Mouse (Mus musculus): ENCODE data around the gene Deaf1. TPM values are rescaled to one million over a fixed set of nuclear protein-coding genes. Genes with fewer than 3 reads are reported as not detected.
A peak's percentile ranks its signal among the peaks of the same experiment; 100 is the strongest.

Deaf1 gene
- total RNA-seq, 2 experiments from 2014 or later: 220 to 227 TPM

DNA sequence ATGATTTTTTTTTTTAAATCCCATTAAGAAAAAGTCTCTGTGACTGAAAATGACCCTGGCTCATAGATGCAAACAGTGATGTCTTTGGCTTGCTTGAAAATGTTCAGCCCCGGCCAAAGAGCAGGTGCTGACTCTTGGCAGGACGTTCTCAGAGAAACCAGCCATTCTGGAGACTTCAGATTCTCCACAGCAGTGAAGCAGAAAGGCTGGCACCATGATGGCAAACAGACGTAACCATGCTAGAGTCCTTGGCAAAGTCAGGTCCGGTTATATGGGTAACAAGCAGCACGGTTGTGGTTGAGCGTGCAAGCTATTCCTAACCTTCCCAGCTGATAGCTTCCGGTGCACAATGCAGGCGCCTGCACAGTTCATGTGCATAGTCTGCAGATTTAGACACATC is 28.3 kb downstream of the Deaf1 start:
- DNase-seq (ENCODE audit: low spot score in 2 of 2): no peak

DNA sequence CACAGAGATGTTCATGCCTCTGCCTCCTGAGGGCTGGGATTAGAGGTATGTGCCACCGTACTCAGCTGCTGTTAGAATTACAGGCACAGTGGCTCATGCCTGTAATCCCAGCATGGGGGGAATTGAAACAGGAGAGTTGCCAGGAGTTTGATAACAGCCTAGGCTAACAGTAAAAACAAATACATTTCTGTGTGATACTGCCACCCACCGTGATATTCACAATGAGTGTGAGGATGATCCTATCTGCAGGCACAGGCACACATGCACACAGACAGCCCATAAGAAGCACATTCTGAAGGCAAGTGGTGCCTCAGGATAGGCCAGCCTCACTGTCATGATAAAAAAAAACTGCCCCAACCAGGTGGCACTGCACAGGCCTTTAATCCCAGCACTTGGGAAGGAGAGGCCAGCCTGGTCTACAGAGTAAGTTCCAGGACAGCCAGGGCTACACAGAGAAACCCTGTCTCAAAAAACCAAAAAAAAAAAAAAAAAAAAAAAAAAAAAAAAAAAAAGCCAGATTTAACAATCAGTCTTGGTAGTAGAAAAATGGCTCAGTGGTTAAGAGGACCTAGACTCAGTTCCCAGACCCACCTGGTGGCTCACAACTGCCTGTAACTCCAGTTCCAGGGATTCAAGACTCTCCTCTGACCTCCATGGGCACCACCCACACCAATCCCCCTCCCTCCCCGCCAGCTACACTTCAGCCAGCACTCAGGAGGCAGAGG is 29.4 kb downstream of the Deaf1 start:
- DNase-seq (ENCODE audit: low spot score in 2 of 2): no peak

DNA sequence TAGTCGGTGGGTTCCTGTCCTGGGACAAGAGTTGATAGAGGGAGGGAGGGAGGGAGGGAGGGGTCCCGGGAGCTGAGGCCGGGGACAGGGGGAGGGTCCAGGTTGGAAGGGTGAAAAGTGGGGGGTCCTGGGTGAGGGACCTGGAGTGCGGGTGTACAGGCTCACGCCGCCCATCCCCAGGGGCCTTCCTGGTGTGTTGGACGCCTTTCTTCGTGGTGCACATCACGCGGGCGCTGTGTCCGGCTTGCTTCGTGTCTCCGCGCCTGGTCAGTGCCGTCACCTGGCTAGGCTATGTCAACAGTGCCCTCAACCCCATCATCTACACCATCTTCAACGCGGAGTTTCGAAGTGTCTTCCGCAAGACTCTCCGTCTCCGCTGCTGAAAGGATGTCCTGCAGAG is 33.0 kb downstream of the Deaf1 start:
- no peak for DNase-seq (ENCODE audit: low spot score in 2 of 2)

DNA sequence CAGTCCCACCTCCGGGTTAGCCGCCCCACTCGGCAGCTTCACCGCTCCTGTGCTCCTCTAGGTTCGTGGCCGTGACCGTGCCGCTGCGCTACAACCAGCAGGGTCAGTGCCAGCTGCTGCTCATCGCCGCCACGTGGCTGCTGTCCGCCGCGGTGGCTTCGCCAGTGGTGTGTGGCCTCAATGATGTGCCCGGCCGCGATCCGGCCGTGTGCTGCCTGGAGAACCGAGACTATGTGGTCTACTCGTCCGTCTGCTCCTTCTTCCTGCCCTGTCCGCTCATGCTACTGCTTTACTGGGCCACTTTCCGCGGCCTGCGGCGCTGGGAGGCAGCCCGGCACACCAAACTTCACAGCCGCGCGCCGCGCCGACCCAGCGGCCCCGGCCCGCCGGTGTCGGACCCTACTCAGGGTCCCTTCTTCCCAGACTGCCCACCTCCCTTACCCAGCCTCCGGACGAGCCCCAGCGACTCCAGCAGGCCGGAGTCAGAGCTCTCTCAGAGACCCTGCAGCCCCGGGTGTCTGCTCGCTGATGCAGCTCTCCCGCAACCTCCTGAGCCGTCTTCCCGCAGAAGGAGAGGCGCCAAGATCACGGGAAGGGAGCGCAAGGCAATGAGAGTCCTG is 33.5 kb downstream of the Deaf1 start:
- no peak for DNase-seq (ENCODE audit: low spot score in 2 of 2)

DNA sequence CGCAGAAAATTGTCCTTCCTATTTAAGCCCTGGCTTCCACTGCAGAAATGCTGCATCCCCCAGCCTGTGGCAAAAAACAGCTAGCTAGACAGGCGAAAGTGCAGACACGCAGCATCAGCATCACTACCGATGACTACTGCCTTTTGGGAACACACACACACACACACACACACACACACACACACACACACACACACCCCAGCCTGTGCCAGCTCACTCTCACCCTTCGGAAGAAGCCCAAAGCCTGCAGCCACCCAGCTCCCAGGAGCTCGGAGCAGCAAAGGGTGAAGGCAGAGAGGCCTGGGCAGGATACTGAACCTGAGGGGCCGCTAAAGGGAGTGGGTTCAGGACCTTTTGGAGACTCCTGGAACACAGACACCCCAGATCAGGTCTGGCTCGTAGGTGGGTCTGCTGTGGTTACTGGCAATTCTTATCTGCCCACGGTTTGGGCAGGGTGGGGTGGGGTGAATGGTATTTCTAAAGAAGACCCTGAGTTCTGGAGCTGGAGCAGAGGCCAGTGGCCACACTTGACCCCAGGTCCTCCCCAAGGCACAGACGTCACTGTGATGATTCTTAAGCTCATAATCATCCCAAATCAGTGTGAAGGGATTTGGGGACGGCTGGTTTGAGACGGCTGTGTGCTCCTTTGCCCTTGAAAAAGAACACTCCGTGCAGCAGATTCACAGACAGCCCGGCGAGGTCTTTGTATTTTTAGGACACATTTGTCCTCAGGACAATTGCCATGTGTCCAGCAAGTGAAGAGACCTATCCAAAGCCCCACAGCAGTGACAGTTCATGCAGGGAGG is 34.7 kb downstream of the Deaf1 start:
- no peak for DNase-seq (ENCODE audit: low spot score in 2 of 2)

DNA sequence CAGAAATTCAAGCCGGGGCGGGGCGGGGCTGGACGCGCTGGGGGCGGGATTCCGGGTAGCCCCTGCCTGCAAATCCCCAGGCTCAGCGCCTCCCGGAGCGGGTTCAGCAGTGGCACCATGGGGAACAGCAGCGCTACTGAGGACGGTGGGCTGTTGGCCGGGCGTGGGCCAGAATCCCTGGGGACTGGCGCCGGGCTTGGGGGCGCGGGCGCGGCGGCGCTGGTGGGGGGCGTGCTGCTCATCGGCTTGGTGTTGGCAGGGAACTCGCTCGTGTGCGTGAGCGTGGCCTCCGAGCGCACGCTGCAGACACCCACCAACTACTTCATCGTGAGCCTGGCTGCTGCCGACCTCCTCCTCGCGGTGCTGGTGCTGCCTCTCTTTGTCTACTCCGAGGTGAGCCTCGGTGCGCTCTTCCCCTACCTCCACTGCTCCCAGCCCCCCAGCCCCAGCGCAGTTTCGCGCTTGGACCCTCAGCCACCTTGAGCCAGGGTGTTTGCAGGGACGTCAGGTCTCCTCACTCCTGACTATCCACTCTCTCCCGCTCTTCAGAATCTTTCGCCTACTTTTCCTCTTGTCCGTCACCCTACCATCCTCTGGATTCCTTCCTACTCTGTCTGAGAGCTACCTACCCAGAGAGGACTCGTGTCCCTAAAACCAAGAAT is 35.4 kb downstream of the Deaf1 start, which contains the start of gene Drd4:
Drd4 (plus strand) TSS at position 86 of the 662 bp plus-strand sequence.
- DNase-seq (ENCODE audit: low spot score in 2 of 2): peak; percentile 21 to 47

DNA sequence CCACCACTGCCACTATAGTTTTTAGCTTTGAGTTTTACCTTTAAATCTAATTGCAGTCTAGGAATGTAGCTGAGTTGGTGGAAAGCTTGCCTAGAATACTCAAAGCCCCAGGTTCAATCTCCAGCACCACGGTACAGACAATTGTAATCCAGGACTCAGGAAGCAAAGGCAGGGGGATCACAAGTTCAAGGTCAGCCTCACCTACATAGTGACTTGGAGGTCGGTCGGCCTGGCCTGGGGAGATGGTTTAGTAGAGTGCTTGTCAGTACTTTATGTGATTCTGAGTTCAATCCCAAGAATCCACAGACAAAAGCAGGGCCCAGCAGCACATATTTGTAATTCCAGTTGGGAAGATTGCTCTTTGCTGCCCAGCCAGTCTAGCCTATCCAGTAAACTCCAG is 39.4 kb downstream of the Deaf1 start:
- no peak for DNase-seq (ENCODE audit: low spot score in 2 of 2)

DNA sequence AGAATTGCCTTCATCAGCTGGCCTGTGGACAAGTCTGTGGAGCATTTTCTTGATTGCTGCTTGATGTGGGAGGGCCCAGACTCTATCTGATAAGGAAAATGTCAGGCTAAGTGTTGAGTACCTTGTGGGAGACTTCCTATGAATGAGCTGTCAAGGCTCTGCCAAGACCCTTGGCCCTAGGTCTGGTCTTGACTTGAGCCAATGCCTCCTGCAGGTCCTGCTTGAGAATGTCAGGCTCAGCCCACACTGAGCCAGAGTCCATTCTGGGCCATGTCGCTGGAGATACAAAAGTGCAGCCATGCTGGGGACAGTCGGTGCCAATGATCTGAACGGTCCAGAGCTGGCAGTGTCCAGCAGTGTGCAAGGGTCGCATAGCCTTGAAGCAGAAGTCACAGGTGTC is 44.7 kb downstream of the Deaf1 start:
- no peak for DNase-seq (ENCODE audit: low spot score in 2 of 2)

DNA sequence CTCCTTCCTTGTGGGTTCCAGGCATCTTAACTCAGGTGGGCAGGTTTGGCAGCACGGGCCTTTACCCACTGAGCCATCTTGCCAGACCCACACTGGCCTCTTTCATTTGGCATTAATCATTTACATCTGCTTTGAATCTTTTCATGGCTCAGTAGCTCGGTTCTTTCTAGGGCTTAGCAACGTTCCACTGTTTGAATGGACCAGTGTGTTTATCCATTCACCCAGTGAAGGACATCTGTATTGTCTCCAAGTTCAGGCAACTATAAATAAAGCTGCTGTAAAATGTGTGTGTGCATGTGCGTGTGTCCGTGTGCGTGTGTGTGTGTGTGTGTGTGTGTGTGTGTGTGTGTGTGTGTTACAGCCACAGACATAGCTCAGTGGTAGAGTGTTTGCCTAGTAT is 46.0 kb downstream of the Deaf1 start:
- no peak for DNase-seq (ENCODE audit: low spot score in 2 of 2)

DNA sequence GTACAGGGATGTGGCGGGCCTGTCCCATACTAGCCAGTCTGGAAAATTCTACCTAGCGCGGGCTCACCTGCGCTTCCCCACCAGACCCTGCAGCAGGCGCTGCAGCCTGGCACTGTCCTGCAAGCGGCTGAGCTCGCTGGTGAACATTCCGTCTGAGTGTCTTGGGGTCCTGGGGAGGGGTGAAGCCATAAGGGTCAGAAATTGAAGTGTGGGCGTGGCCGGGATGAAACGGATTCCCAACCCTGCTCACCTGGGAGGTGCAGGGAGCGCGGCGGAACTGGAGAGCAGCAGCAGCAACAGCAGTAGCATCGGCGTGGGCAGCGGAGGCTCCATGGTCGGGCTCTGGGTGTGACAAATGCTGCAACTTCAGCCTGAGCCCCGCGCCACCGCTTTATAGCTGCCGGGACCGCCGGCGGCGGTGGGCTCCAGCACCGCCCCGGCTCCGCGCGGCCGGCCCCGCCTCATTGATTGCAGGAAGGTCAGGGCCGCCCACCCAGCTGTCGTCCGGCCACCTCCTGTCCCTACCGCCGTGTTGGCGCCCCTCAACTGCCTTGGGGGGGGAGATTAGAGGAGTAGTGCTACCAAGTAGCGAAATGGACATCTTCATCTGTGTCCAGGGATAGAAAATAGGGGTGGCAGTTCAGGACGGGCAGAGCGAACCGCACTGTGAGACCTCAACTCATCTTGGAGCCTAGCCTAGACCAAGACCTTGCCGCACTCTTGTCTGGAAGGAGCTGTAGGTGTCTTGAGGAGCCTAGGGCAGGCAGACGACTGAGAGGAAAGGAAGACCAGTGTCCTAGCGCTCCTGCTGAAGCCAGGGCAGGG is 48.5 kb downstream of the Deaf1 start, which contains the start of gene Sct:
Sct (minus strand) TSS at position 368 of the 825 bp plus-strand sequence.
- peak in 1 of 2 experiments; percentile 31 for DNase-seq (ENCODE audit: low spot score in 2 of 2)

DNA sequence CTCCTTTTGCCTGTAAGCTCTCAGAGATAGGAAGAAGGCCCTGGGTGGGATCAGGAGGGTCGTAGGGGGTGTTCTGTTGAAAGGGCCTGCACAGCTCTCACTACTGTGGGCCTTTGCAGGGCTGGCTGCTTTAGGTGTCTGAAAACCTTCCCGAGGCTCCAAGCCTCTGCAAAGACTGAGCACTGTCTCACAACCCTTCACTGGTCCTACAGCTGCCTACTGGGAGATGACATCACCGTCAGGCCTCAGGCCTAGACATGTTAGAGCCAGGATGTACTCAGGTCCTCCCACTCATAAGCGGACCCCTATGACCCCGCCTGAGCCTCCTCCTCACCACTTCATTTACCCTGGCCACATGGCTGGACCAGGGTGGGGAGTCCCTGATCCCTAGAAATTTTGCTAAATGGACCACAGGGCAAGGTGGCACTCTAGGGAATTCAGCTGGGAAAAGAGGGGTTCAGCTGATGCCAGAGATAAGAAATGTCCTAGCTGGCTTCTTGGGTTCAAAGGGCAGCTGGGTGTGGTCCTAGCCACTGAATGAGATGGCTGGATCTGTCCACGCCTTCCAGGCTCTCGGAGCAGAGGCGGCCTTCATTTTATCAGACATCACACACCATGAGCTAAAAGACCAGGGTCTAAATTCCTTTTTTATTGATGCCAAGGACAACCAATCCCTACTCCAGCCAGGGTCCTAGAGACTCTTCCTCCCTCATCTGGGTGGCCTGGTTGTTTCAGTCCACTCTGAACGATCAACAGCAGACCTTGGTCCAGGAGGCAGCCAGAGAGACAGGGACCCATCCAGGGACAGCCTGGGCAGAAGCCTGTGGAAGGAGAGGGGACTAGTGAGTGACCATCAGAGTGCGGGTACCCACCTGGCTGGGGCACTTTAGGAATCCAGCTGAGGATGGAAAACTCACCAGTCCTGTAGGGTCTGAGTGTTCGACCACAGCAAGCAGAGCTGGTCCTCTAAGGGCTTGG is 49.5 kb downstream of the Deaf1 start:
- no peak for DNase-seq (ENCODE audit: low spot score in 2 of 2)

DNA sequence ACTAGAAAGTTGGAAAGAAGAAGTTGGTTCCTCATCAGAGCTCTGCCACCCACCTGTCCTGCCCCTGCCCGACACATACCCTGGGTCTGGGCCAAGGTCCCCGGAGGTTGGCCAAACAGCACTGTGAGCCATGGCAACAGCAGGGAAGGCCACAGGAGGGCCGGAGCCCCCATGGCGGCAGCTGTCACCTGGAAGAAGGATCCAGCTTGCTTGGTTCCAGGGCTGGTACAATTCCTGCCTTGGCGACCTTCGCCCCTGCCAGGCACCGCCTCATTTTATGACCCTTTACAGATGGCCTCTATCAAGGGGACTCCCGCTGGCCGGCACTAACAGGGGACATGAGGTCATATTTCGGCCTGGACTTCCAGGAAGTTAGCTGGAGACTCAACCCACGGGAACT is 50.9 kb downstream of the Deaf1 start, which contains the start of gene Cdhr5:
Cdhr5 (minus strand) TSS at position 241 of the 400 bp plus-strand sequence.
- no peak for DNase-seq (ENCODE audit: low spot score in 2 of 2)

DNA sequence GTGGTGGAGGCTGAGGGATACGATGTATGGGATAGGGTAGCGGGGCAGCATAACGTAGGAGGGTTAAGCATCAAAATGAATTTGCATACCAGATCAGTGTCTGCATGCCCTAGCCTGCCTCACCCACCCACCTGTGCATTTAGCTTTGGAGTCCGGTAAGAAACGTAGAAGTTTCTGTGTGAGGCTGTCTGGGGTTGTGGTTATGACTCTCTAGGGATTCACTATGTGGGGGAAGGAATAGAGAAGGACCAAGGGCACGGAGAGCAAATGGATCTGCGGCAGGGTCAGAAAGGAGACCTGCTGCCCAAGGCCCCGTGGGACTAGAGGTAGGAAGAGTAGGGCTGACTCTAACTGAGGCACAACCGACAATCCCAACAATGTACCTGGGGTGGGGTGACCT is 52.1 kb downstream of the Deaf1 start:
- no peak for DNase-seq (ENCODE audit: low spot score in 2 of 2)

DNA sequence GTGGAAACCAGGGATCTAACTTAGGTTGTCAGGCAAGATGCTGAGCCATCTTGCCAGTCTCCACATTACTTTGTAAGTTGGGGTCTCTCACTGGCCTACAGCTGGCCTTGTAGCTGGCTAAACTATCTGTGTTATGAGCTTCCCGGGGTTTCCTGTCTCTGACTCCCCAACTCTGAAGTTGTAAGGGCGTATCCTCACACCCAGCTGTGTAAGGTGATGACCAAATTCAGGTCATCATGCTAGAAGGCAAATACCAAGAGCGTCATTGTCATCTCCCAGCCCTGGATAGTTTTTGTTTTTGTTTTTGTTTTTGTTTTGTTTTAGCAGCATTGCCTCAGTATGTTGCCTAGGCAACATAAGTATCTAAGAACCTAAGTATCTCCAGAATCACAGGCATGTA is 56.9 kb downstream of the Deaf1 start:
- DNase-seq (ENCODE audit: low spot score in 2 of 2): no peak

DNA sequence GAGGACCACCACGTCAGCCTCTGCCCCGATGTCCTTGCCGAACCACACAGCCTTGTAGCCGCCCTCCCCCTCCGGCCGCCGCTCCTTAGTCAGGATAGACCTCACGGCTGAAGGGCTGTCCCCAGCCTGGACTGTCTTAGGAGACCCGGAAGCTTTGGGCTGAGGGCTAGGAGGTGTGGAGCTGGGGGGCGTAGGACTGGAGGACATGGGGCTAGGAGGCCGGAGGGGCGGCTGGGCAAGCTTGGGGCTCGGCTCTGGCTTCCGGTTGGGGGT is 58.3 kb downstream of the Deaf1 start:
- DNase-seq (ENCODE audit: low spot score in 2 of 2): no peak

DNA sequence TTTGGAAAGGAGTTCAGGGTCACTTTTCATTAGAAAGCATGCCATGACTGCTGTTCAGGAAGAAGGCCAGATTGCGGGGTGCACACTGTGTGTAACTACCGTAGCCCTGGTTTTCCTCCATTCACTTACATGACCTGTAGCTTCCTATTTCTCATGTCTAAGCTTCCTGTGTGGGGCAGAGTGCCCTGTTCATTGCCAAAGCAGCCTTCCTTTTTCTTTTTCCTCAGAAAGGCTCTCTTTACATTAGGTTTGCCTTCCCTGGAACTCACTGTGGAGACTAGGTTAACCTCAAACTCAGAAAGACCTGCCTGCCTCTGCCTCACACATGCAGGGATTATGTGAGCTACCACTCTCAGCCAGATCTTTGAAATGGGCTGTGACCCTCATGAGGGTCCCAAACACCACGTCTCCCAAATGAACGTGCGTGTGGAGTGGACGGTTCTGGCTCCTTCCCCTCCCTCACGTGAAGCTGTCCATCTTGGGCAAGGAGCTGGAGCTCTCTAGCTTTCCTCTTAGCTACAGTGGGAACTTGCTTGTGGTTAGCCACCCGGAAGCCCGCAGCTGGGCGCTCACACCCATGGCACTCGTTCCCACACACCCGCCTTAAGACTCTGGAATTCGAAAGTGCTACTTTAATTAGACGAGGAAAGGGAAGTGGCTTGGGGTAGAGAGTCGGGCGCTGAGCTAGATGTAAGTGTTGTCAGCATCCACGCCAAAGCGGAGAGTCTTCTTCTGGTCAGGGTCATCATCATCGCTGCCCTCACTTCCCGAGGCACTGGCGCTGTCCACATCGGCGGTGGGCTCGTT is 58.8 kb downstream of the Deaf1 start:
- DNase-seq (ENCODE audit: low spot score in 2 of 2): no peak

DNA sequence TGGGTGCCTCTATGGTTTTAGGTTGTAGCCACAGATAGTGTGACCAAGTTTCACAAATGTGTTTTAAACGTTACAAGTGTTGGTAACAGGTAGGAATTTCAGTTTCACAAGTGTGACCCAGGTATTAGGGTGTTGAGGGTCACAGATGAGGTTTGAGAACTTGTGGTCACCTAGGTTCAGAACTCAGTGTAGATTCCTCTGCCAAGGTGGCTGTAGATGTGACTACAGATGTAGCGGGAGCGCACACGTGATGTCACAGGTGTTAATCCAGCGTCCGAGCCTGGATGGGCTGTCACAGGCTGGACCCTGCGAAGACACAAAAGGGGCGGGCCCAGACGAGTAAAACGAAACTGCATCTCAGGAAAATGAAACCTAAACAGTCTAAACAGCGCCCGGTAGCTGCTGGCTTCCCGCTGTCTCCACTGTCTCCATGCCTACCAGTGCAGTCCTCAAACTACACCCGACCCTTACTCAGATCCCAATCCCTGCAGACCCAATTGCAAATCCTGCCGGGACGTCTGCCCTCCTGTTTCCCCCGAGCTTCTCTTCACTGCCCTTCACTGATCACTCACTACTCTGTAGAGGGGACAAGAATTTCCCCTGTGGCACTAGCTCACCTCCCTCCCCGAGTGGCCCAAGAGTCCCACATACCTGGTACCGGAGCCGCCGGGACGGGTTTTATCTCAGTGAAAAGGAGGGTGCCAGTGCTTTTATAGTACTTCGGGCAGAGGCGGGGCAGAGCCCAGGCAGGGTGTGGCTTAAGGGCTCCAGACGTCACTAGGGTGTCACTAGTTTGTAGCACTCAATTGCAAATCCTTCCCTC is 61.5 kb downstream of the Deaf1 start, which contains the start of gene Irf7:
Irf7 (minus strand) TSS at position 743 of the 823 bp plus-strand sequence.
- peak in 1 of 2 experiments; percentile 29 for DNase-seq (ENCODE audit: low spot score in 2 of 2)

DNA sequence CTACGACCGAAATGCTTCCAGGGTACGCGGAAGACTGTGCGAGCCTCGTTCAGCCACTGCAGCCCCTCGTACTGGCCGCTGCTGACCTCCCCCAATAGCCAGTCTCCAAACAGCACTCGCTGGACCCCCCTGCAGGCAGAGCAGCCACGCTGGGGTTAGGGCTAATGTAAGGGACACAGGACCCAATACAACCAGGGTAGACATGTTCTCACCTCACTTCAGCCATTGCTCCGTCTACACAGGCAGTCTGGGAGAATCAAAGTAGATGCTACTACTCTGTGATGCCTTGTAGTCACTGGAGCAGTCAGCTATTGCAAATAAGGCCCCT is 62.1 kb downstream of the Deaf1 start:
- DNase-seq (ENCODE audit: low spot score in 2 of 2): no peak
